Mouse (Mus musculus): ENCODE measurements around the gene Tmem119. TPM values are rescaled to one million over a fixed set of nuclear protein-coding genes. Genes with fewer than 3 reads are reported as not detected.

The Tmem119 gene
- polyA plus RNA-seq, 1 experiment, result 13.5 TPM

DNA sequence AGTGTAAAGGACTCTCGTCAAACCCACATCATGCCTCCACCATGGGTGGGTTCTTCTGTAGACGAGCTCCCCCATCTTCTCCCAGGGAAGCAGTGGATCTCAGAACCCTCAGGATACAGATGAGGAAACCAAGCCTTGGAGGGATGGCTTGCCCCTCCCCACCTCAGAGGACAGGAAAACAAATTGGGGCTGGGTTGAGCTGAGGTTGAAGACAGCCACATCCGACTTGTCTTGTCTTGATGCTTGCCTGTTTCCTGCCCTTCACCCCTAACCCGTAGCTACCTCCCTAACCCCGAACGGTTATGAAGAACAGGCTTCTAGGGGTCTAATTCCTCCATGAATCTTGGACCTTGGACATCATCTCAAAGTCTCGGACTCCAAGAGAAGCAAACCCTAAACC, 25.2 kb upstream of the Tmem119 start:
- Histone ChIP-seq H3K27ac (ENCODE audit: insufficient read depth, low read depth, low read length) (peak overlapping the region; percentile 31), H3K36me3 (ENCODE audit: control insufficient read depth, insufficient read depth, low read length) (no peaks in the 10 kb centered on the region; the same call in 1 of the 2 replicates), H3K4me1 (ENCODE audit: control insufficient read depth, insufficient read depth, insufficient read length, low read length) (no peaks in the 10 kb centered on the region; the same call in 1 of the 2 replicates), H3K4me3 (ENCODE audit: low read depth, low read length) (peak overlapping the region; percentile 26; the same call in 1 of the 2 replicates), H3K27me3 (ENCODE audit: control insufficient read depth, insufficient read depth, low read length) (no peaks in the 10 kb centered on the region)
- no peak for TF ChIP-seq POLR2A (IDR thresholded peaks at IDR 0.05; ENCODE audit: low read depth, low read length)
- no peak for TF ChIP-seq CTCF (IDR thresholded peaks at IDR 0.05; ENCODE audit: extremely low read depth, insufficient read length, insufficient replicate concordance, low read depth, low read length)
- 60% methylated on average over 7 of the region's 7 CpGs for WGBS

GRCm38 (mm10) chr5:113824228-113824627, 23.9 kb upstream of the Tmem119 start:
- no peak for TF ChIP-seq POLR2A (IDR thresholded peaks at IDR 0.05; ENCODE audit: low read depth, low read length)
- TF ChIP-seq CTCF (IDR thresholded peaks at IDR 0.05; ENCODE audit: extremely low read depth, insufficient read length, insufficient replicate concordance, low read depth, low read length), result no peak
- no peaks in the 10 kb centered on the region; the same call in 1 of the 2 replicates for H3K4me1 ChIP-seq (ENCODE audit: control insufficient read depth, insufficient read depth, insufficient read length, low read length)
- no peaks in the 10 kb centered on the region; the same call in 1 of the 2 replicates for H3K36me3 ChIP-seq (ENCODE audit: control insufficient read depth, insufficient read depth, low read length)
- peak overlapping the region; percentile 70 for H3K27ac ChIP-seq (ENCODE audit: insufficient read depth, low read depth, low read length)
- H3K27me3 ChIP-seq (ENCODE audit: control insufficient read depth, insufficient read depth, low read length), result no peaks in the 10 kb centered on the region
- WGBS, result 77% methylated on average over 4 of the region's 4 CpGs
- no peak overlapping the region for H3K4me3 ChIP-seq (ENCODE audit: low read depth, low read length)

GRCm38 (mm10) chr5:113818572-113818971, 18.3 kb upstream of the Tmem119 start:
- Histone ChIP-seq H3K27ac (ENCODE audit: insufficient read depth, low read depth, low read length) (no peak overlapping the region), H3K36me3 (ENCODE audit: control insufficient read depth, insufficient read depth, low read length) (no peaks in the 10 kb centered on the region), H3K4me3 (ENCODE audit: low read depth, low read length) (no peak overlapping the region), H3K4me1 (ENCODE audit: control insufficient read depth, insufficient read depth, insufficient read length, low read length) (no peaks in the 10 kb centered on the region), H3K27me3 (ENCODE audit: control insufficient read depth, insufficient read depth, low read length) (no peaks in the 10 kb centered on the region)
- 58% methylated on average over 14 of the region's 14 CpGs for WGBS
- TF ChIP-seq CTCF (IDR thresholded peaks at IDR 0.05; ENCODE audit: extremely low read depth, insufficient read length, insufficient replicate concordance, low read depth, low read length) (no peak), POLR2A (IDR thresholded peaks at IDR 0.05; ENCODE audit: low read depth, low read length) (no peak)

DNA sequence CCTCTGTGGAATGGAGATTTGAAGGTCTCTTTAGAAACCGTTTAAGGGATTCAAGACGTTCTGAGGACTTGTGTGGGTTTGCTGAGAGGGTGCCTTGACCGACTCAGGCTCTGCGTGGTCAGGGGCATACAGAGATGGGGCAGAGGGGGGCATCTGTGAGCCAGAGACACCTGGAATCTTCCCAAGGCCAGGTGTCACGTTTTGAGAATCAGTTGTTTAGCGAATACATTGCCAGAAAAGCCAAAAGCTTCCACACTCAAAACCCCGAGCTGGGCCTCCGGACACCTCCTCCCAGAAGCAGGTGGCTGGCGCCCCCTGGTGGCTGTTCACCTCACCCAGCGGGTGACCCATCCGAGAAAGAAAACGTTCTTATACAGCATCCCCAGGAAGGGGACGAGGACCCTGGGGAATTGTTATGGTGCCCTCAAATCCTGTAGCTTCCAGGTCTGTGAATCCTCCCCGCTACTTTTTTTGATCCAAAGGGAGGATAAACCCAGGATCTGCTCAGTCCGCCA, 15.4 kb upstream of the Tmem119 start:
- TF ChIP-seq POLR2A (IDR thresholded peaks at IDR 0.05; ENCODE audit: low read depth, low read length) (0 out of 2 replicates have a peak, but pooled peaks have one; percentile 15), CTCF (IDR thresholded peaks at IDR 0.05; ENCODE audit: extremely low read depth, insufficient read length, insufficient replicate concordance, low read depth, low read length) (peak; percentile 99)
- Histone ChIP-seq H3K4me1 (ENCODE audit: control insufficient read depth, insufficient read depth, insufficient read length, low read length) (no peaks in the 10 kb centered on the region), H3K27me3 (ENCODE audit: control insufficient read depth, insufficient read depth, low read length) (no peaks in the 10 kb centered on the region), H3K36me3 (ENCODE audit: control insufficient read depth, insufficient read depth, low read length) (no peaks in the 10 kb centered on the region), H3K27ac (ENCODE audit: insufficient read depth, low read depth, low read length) (no peak overlapping the region), H3K4me3 (ENCODE audit: low read depth, low read length) (no peak overlapping the region)
- 16% methylated on average over 15 of the region's 15 CpGs for WGBS

- 59% methylated on average over 11 of the region's 11 CpGs for WGBS
- no peaks in the 10 kb centered on the region for H3K4me1 ChIP-seq (ENCODE audit: control insufficient read depth, insufficient read depth, insufficient read length, low read length)
Measured at GRCm38 (mm10) chr5:113815041-113815389, 14.7 kb upstream of the Tmem119 start.

DNA sequence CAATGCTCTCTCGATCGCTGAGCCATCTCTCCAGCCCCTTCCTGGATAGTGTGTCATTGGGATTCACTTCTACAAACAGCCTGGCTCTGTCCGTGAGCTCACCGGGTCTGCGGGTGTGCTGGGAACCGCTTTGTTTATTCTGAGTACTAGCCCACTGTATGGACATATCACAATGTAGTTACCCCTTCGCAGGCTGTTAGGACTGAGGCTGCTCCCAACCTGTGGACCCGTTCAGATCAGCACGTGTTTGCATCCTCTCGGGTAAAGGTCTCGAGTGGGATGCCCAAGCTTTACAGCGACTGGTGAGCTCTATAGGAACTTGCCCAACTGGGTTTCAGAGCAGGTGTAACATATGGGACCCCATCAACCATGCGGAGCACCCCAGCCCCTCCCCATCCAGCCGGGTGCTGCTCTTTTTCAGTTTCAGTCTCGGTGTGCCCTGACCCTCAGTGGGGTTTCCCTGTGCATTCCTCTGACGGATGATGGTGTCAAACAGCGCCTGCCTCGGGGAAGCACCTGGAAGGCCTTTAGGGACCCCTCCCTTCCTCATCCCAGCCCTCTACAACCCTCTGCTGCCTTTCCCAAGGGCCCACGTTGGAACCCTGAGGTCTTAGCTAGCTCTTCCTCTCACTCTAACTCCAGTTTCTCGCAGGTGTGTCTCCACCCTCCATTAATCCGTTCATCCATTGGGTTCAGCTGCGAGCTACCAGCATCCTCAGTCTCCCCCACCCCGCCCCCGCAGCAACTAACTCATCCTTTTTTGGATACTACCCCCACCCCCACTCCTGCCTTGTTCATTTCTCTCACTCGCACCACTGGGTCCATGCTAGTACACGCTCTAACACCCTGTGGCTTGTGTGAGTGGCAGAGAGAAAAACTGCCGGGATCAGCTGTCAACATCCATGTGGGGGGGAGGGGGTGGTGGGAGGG, 14.1 kb upstream of the Tmem119 start:
- no peaks in the 10 kb centered on the region for H3K27me3 ChIP-seq (ENCODE audit: control insufficient read depth, insufficient read depth, low read length)
- H3K36me3 ChIP-seq (ENCODE audit: control insufficient read depth, insufficient read depth, low read length), result no peaks in the 10 kb centered on the region
- WGBS, result 29% methylated on average over 27 of the region's 27 CpGs
- no peak for TF ChIP-seq CTCF (IDR thresholded peaks at IDR 0.05; ENCODE audit: extremely low read depth, insufficient read length, insufficient replicate concordance, low read depth, low read length)
- no peaks in the 10 kb centered on the region for H3K4me1 ChIP-seq (ENCODE audit: control insufficient read depth, insufficient read depth, insufficient read length, low read length)
- H3K4me3 ChIP-seq (ENCODE audit: low read depth, low read length), result no peak overlapping the region
- H3K27ac ChIP-seq (ENCODE audit: insufficient read depth, low read depth, low read length), result no peak overlapping the region

More at GRCm38 (mm10) chr5:113815041-113815389, 14.7 kb upstream of the Tmem119 start:
- no peaks in the 10 kb centered on the region for H3K36me3 ChIP-seq (ENCODE audit: control insufficient read depth, insufficient read depth, low read length)
- H3K4me3 ChIP-seq (ENCODE audit: low read depth, low read length), result no peak overlapping the region
- H3K27ac ChIP-seq (ENCODE audit: insufficient read depth, low read depth, low read length), result no peak overlapping the region
- TF ChIP-seq CTCF (IDR thresholded peaks at IDR 0.05; ENCODE audit: extremely low read depth, insufficient read length, insufficient replicate concordance, low read depth, low read length) (no peak), POLR2A (IDR thresholded peaks at IDR 0.05; ENCODE audit: low read depth, low read length) (no peak)
- H3K27me3 ChIP-seq (ENCODE audit: control insufficient read depth, insufficient read depth, low read length), result no peaks in the 10 kb centered on the region

DNA sequence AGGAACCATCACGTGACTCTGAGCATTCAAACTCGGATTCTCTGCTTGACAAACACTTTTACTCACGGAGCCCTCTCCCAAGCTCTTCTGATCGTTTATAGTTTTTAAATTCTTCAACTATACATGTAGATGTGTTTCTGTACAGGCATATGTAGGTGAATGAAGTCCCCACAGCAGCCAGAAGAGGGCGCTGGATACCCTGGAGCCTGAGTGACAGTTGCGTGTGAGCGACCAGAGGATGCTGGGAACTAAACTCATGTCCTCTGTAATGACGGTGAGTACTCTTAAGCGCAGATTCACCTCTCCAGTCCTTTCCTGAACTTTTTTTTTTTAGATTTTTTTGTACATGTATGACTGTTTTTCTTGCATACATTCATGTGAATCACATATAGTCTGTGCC, 13.3 kb upstream of the Tmem119 start:
- no peaks in the 10 kb centered on the region for H3K27me3 ChIP-seq (ENCODE audit: control insufficient read depth, insufficient read depth, low read length)
- no peak overlapping the region for H3K27ac ChIP-seq (ENCODE audit: insufficient read depth, low read depth, low read length)
- H3K36me3 ChIP-seq (ENCODE audit: control insufficient read depth, insufficient read depth, low read length), result no peaks in the 10 kb centered on the region
- H3K4me1 ChIP-seq (ENCODE audit: control insufficient read depth, insufficient read depth, insufficient read length, low read length), result no peaks in the 10 kb centered on the region
- TF ChIP-seq CTCF (IDR thresholded peaks at IDR 0.05; ENCODE audit: extremely low read depth, insufficient read length, insufficient replicate concordance, low read depth, low read length), result peak; percentile 52; the same call in 1 of the 2 replicates
- no peak for TF ChIP-seq POLR2A (IDR thresholded peaks at IDR 0.05; ENCODE audit: low read depth, low read length)
- H3K4me3 ChIP-seq (ENCODE audit: low read depth, low read length), result no peak overlapping the region
- 23% methylated on average over 9 of the region's 9 CpGs for WGBS
